Mouse (Mus musculus) kidney, postnatal 36 days (tissue): ENCODE measurements around the gene Slc38a10.

ENCODE experiments used
- DNase-seq, 2 experiments: peaks; one replicate each; pipeline ENCODE4 v3.0.0; 2021 to 2022; ENCODE audit warnings: mixed read lengths in 2 of 2

The Slc38a10 gene

DNA sequence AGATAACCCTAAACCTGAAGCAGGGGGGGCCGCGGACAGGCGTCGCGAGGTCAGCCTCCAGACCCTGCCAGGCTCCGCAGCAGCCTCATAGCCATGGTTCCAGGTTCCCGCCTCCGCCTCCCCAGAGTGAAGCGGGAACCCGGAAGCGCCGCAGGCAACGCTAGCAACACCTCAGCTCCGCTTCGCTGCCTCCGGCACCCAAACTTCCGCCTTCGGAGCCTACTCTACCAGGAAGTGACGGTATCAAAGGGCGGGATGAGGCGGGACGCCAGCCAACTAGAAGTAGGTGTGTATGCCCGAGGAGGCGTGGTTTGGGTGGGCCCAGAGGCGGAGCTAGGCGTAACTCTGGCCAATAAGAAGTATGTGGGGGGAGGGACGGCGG is at the start of gene Slc38a10:
Slc38a10 (minus strand) TSS at position 234 of the 382 bp plus-strand sequence.
- DNase-seq, result peak; percentile 100

DNA sequence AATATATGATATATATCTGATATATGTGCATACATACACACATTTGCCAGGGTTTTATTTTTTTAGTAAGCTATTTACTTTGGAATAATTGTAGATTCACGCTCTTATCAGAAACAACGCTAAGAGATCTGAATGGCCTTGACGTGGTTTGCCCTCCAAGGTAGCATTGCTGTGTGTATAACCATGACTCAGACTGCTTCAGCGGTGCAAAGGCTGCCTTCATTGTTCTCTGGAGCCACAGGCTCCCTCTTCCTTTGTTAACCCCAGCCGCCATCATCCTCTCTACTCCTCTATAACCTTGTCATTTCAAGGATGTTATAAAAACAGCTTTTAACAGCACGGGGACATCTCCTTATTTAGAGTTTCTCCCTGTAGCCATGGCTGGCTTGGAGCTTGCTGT is 49.5 kb upstream of the Slc38a10 start:
- no peak for DNase-seq

DNA sequence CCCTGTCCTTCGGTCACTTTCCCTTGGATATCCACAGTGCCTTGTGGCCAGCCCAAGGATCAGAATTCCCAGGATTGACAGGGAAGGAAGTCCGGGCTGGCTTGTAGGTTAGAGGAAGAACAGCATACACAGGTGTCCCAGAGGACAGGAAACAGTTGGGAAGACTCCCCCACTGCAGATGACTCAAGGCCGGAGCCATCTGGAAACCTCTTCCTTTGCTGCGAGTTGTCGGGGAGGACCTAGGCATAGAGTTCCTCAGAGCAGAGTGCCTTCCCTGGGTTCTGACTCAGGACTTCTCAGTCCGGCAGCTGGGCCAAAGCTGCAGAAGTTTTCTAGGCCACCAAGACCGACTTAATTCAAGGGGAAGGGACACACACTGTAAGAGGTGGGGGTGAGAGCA is 48.6 kb upstream of the Slc38a10 start:
- no peak for DNase-seq

DNA sequence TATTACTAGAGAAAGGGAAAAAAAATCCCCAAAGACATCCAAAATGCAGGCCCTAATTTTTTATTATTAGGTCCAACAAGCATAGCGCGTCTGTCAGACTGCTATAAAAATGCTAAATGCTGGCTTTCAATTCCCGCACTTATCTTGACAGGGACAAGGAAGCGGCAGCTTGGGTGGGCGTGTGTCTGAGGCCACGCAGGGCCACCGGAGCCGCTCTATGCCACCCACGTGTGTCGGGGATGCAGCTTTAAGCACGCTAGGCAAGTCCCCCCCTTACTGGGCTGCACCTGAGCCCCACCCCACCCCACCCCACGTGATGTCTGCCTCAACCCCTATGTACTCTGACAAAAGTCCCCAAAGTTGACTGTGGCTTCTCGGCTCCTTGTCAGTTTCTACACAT is 47.7 kb upstream of the Slc38a10 start:
- no peak for DNase-seq

DNA sequence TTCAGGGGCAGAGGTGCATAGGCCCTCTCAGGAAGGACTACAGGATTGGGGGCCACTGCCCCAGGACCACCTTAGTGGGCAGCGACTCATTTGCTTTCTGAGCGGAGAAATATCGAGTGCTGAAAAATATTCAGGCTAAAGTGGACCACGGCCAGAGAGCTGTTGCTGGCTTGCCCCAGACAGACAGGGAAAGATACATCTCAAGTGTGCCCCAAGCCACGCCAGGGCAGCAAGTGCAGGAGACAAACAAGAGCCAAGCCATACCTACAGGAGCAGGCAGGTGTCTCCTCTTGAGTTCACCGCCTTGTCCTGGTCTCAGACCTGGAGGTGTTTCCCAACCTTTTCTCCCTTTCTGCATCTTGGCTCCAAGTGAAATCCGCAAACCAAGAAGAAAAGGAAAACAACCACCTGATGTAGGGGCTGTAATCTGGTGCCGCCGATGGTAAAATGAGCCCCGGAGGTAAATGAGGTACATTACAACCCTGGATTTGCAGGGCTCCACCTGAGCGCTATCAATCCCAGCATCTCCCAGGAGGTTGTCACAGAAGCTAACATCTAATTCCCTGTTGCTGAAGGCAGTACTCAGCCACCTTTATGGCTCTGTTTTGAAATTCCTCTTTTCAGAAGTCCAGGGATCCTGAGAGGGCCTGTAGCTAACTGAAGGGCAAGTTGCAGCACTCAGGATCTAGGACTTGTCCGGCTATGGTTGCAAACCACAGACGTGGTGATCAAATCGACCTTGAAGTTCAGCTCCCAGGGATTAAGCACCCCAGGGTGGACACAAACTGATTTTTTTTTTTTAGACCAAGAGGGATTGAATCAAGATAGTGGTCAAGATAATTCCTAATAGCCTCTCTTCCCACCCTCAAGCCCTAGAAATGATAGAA is 39.6 kb upstream of the Slc38a10 start:
- DNase-seq, result peak in 1 of 2 experiments; percentile 34

DNA sequence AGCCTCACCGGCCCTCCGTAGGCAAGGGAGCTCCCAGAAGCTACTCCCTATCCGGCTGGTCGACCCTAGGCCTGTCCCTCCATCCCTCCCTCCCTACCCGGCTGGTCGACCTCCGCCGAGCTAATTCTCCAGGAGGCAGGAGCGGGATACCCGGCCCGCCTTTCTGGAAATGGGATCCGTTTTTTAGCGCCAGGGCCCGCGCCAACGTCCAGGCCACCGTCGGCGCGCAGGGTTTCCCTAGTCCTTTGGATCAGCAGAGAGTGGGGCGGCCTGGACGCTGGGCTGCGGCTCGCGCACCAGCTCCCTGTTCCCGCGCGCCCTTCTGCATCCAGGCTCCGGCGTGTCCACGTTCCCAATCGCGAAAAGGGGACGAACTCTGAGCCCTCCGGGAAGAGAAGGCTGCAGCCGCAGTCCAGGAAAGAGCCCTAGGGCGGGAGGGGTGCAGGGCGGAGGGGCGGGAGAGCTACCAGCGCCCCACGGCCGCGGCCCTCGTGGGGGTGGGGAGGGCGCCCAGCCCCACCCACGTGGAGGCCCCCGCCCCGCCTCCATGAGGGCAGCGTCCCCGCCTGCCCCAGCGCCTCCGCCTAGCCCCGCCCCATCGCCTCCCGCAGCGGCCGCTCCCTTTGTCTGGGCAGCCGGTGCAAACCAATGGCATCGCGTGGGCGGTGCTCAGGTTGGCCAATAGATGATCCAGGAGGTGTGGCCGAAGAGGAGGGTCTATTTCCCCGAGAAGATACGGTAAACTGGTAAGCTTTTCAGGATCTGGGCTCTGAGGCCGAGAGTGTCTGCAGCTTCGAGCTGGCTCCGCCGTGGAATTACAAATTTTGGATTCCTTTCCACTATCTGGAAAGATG is 38.5 kb upstream of the Slc38a10 start:
- peak; percentile 99 to 100 for DNase-seq

DNA sequence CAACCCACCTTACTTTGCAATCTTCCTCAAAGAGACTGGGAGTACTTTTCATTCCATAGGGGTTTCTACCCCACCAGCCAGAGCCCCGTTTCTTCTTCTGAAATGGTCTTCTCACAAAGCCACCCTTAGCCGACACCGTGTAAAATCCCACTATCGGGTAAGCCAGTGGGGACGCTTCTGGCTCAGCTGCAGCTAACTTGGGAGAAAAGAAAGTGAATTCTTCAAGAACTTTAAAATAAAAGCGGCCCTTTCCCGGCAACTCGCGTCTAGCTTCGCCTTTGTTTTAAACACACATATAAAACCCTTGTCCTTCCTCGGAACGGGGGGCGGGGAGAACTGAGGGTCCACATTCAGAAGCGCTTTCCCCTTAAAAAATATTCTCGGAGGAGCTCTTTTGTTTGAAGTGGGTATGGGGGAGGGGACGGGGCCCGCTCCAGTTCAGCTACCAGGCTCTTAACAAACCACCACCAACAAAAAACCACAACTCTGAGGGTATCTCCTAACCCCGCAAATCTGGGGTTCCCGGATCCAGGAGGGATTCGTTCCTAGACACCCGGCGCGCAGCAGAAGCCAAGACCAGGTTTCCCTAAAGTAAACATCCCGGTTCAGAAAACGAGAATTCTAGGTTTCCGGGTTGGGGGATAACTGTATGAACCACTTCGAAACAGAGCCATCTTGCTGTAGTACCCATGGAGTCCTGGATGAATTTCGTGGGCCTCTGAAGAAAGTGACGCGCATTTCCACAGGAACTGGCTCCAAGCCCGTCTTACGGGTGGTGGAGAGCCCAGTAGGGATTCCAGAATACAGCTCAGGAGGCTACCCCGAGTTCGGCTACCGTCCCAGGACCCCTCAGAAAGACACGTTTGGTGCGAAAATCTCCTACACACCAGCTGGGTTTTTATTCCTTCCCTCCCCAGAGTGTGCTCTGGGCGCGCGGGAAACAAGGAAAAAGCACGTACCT is 37.6 kb upstream of the Slc38a10 start:
- DNase-seq, result peak; percentile 65 to 75

DNA sequence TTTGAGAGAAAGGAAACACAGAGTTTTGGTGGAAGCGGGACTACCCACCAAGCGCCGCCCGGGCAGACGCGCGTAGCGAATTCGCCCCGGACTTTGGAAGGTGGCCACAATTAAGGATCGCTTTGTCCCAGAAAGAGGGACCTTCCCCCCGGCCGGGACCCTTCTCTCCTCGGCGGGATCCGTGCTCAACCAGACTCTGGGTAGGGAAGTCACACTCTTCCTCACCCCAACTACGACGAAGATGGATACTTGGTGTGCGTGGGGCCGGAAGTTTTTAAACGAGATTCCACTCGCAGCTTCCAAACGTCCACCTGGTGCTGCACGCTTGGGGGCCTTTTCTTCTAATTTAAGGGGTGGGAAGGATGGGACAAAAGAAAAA is 36.9 kb upstream of the Slc38a10 start:
- DNase-seq, result peak; percentile 27 to 66

DNA sequence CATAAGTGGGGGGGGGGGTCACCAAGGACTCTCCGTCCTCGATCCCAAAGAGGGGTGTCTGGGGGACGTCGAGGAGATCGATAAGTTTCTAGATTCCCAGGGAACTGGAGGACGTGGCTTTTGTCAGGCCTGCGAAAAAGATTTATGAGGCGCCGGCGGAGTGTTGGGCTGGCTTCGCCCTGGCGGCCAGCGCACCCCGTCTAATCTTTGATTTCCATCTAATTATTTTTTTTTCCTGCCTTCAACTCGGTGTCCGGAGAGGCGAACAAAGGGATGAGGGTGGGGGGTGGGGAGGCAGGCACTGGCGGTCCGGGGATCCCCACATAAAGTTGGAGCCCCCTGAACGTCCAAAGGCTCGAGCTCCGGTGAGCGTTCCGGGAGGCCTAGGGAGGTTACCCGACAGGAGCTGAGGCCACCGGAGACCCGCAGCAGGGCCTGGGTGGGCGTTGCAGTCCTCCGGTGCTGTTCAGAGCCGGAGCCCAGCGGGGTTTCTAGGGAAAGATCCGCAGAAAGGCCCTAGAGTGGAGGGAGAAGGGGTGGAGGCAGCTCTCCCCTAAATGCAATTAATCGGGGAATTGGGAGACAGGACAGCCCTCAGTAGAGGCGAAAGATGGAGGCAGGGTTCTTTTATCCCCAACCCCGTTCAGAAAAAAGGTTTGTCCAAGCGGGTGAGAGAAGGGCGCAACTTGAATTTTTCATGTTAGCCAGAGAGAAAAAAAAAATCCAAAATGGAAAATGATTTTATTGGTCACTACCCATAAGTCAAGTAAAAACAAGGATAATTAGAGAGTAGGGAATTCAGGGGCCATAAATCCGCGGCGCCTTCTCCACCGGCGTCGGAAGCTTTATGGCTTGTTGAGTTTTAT is 36.3 kb upstream of the Slc38a10 start:
- peak; percentile 46 to 71 for DNase-seq

DNA sequence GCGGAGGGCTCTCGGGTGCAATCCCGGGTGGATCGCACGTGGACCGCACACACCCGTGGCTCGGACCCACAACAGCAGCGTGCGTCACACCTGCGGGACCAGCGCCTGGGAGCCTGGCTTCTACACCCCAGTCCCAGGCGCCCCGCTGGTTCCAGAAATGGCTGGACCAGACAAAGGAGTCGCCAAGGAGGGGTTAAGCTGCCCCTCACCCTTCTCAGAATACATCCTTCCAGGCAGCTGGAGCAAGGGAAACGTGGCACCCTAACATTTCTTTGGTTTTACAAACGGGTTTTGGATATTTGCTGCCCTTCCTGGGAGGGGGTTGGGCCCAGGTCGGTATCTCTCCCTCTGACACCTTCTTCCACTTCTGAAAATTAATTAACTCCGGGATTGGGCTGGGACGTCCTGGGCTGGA is 35.7 kb upstream of the Slc38a10 start:
- DNase-seq, result peak; percentile 26 to 66

DNA sequence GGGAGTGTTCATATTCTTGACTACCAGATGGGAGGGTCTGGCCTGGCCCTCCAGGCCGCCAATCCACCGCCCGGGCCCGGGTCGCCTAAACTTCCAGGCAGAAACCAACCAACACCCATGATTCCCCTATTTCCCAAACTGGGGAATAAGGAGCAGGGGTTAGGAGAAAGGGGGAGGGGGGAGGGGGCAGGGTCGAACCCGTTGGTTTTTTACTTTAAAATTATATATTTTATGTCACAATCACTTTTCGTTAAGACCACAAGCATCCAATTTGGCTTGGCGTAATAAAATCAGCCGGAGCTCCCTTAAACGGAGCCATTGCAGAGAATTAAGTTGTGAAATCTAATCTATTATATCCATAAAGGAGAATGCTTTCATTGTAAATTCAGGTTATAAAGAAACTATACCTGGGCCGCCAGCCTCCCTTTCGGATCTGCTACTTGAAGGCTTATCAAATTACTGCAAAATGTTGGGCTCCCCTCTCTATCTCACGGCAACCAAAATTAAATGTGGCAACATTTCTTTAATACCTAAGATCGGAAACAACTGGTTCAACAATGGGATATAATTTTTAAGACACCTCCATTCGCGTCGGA is 35.1 kb upstream of the Slc38a10 start:
- DNase-seq, result no peak

DNA sequence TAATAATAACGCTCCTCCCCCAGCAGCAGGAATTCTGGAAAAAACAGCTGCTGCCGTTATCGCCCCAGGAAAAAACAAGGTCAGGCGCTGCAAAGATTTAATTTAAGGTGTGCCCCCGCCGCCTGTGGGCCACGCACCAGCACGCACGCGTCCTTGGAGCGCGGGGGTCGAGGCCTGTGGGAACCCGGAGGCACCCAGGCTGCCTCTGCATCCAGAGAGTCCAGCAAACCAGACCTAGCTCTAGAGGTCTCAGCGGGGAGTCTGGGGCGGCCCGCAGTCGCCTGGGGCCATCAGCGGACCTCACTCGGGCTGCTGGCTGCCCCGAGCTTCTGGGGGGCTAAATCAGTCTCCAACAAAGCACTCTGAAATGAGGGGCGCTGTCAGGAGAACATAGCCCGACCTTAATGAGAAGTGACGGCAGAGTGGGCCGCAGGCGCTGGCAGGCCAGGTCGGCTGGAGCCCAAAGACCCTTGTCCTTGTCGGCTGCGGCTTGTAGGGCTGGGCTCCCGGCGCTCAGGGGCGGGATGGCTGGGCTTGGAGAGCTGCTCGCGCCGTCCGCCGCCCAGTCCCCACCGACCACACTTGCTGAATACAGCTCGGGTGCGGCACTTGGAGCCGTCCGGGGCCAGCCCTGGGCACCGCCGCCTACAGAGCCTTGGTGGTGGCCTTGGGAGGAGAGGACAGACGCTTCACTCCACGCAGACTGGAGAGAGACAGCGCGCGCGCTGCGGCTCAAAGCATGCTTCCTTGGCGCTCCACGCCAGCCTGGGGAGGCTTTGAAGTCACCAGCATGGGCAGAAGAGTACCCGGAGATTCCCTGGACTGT is 34.4 kb upstream of the Slc38a10 start:
- peak; percentile 50 to 77 for DNase-seq

DNA sequence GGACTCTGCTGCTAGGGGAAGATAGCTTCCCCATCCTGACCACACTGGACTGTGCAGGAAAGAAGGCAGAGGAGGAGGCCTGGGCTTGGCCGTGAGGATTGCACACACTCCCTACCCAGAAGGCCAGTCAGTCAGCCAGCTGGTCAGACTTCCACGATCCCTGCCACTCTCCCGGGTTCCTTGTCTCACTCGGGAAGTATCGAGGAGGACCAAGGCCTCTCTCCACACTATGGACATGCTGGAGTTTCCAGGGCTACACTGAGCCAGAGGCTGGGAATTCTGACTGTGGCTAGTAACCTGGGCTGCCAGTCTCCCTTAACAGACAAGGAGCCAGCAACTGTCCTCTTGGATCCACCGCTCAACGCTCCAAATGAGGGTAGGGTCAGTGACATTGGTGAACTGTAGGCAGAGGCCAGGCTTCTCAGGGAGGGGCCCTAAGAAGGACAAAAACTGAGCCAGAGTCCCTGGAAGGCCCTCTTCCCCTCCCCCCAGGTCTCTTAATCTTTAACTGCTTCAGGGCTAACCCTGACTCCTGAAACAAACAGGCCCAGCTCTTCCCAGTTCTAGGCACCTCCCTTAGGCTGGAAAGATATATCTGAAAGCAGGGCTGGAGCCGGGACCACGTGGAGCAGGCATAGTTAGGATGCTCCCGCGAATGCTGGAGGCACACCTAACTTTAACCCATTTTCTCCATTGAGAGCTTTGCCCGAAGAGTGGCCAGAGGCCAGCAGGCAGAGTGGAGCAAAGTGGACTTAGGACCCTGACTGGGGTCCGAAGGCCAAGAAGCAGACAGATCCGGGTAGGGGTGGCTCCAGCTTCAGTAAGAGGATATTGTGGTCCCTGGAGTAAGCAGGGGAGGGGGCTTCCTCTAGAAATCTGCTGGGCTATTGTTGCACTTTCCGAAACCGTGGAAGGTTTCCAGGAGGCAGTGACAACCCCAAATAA is 33.5 kb upstream of the Slc38a10 start:
- DNase-seq, result peak; percentile 88 to 95

DNA sequence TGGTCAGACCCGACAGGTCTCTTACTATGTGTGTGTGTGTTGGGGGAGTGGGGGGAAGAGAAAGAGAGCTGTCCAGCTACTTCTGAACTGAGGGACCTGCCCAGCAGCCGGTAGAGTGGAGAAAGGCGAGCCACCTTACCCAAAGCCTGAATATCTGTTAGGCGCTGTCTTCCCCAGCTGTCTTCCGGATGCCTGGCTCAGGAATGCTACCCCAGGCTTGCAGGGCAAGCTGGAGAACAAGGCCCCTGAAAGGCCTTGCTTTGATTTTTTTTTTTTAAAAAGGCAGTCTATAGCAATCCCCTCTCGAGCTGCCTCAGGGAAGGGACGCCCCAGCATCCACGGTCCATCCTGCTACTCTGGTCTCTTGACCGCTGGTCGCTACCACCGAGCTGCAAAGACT is 32.6 kb upstream of the Slc38a10 start:
- no peak for DNase-seq

DNA sequence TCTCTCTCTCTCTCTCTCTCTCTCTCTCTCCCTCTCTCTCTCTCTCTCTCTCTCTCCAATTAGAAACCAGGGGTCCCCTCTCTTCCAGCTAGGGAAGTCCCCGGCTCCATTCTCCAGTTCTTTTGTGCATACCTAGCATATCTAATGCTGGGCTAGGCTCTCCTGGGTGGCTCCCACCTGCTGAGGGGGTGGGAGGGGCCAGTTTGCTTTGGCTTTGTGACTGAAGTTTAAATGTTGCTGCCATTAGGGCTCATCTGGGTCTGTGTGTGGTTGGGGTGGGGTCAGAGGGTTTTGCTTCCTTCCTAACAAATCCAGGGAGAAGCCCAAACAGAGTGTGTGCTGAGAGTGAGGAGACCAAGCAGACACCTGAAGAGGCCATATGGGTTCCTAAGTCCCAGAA is 32.0 kb upstream of the Slc38a10 start:
- DNase-seq, result no peak

DNA sequence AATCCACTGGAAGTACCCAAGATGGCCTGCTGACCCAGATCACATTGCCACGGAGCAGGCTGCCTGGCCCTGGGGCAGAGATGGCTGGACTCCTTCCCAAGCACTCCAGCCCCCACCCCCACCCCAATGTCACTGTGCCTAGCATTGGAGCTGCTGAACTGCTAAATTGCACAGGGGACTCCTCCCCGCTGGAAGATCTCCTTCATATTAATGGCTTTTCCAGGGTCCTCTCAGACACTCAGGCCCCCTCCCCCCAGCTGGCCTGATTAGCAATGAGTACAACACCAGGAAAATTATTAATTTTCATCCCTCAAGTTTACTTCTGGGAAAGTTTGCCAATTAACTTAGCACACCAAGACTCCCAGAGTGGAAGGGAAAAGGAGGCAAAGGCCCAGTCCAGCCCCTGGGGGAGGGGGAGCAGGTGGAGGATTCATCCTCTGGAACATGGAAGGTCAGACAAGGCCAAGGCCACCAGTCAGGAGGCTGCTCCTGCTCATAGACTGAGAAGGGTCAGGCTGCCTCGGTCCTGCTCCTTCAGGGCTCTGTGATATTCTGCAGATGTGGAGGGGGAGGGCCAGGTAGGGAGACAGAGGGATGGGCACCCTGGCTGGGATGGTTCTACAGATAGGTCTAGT is 31.4 kb upstream of the Slc38a10 start:
- DNase-seq, result peak; percentile 73 to 88

DNA sequence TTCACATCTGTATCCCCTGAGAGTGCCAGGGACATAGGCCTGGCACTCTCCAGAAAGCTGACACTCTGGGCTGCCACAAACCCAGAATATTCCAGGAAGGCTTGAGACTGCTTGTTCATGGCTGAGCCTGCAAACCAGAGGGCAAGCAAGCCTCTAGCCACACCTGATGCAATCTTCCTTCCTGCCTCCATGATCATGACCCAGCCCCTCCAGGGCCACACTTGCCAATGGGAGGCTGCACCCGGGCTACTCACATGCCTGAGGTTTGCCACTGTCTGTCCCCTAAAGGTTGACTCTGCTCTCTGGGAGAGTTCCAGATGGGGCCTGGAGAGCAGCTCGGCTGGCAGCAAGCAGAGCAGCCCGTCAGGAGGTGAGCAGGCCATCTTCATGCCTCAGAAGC is 30.2 kb upstream of the Slc38a10 start:
- DNase-seq, result no peak

DNA sequence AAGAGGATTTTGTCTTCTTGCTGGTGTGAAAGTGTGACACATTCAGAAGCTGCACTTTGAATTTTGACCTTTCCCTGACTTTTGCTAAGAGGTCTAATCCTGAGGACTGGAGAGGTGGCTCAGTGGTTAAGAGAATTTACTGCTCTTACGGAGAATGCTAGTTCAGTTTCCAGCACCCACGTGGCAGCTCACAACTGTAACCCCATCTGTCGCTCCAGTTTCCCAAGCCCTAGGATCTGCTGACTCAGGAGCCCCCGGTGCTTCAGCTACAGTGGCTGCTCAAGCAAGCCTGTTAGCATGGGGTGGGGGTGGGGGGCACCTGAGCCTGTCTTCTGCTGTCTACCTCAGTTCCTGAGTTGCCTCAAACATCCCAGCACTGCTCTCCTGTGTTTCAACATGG is 28.2 kb upstream of the Slc38a10 start:
- DNase-seq, result peak; percentile 42 to 52

DNA sequence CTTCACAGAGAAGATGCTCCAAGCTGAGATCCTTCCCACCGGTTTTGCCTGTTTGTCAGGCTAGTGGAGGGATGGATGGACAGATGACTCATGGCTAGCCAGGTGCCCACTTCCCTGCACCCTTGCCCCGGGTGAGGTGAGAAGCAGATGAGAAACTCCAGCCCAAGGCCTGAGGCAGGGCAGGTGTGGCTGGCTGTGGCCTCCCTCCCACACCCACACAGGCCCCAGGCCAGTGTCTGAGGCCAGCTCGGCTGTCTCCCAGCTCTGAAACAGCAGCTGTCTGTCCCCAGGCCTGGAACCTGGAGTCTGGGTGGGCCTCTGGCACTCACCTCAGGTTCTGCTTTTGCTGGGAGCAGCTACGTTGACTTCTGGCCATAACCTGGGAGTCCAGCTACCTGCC is 24.8 kb upstream of the Slc38a10 start:
- DNase-seq, result no peak
